Mouse (Mus musculus): ENCODE results near the gene Trpm5.

Gene Trpm5

DNA sequence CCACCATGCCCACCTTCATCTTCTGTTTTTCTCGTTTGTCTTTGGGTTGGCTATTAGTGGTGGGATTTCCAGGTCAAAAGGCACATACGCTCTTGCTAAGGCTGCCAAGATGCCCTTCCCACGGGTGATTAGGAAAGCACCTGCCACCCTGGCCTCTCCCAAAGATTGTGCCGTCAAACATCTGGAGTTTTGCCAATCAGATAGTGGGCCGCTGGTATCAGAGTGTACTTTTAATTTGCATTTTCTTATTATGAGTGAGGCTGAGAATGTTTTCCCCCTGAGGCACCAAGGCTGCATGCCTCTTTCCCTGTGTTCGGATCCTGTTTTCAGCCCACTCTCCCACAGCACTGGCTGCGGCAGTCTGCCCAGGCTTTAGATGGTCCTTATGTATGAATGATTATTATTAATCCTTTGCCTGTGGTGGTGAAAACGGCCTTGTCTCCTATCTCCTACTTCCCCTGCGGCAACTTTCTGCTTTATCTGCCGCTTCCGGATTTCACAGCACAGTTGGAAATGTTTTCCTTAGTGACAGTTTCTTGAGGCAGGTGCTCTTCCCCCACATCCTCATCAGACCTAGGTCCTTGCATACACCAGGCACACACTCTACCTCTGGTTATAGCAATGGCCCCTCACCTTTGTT is 10.9 kb upstream of the Trpm5 start:
- no peak for DNase-seq (ENCODE audit: low read depth)

DNA sequence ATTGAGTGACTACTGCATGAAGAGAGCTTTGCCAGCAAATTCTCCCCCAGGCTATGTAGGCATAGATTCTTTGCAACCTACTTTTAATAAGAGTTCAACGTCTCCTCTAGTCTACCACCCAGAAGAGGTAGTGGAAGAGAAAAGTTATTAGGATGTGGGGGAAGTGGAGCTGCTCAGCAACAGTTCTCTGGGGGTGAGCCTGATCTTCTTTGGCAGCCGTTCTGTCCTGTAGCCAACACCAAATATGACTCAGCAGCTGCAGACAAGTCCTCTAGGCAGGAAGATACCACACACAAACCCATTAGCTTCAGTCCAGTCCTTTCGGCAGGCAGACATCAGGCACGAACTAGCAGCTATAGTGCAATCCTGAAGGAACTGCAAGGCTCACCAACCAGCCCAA is 6.3 kb upstream of the Trpm5 start:
- no peak for DNase-seq (ENCODE audit: low read depth)

DNA sequence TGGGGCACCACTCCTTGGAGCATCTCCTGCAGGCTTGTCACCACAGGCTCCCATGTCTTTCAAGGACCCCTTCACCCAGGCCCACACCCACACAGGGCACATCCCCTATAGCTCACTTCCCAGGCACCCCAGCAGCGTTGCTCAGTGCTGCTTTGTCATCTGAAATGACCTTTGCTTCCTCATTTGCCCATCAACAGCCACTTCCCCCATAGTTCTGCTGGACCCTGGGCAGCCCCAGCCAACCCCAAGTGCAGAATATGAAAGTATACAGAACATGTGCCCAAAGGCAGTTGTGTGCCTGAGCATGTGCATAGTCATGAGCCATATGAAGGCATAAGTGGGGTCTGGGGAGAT is 1.1 kb upstream of the Trpm5 start:
- no peak for DNase-seq (ENCODE audit: low read depth)

DNA sequence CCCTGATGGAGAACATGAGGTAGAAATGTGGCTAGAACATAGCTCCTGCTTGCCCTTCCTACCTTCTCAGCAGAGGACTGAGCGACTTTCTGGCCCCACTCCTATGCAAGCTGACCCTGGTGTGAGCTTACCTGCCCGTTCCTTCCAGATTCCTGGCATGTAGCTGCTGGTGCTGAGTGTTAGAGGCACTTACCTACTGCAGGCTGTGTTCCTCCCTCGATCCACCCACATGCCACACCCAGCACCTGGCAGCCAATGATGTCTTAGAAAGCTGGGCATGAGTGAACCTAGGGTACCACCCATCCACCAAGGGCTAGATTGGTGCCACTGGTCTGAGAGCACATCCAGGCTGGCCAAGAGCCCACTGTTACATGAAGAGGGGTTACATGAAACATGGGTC is 595 bp downstream of the Trpm5 start:
- DNase-seq (ENCODE audit: low read depth): no peak

DNA sequence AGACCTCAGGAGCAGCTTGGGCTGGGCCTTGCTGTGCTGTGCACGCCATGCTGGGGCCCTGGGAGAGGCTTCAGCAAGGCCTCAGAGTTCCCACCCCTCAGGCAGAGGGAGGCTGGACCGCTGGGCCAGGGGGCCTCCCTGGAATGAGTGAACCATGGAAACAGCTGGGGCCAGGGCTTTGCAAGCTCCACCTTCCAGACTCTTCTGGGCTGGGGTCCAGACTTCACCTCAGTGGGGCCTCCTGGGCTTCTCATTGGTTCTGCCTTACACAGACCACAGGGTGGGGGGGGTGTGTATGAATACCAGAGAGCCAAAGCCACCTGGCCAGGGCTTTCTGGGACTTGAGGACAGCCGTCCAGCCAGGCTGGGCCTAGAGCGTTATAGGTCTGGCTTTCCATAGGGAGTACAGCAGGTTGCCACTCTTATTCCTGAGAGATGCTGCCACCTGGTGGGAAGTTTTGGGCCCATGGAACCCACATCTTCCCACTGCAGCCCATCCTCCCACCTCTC is 7.3 kb downstream of the Trpm5 start:
- DNase-seq (ENCODE audit: low read depth): peak; percentile 24

DNA sequence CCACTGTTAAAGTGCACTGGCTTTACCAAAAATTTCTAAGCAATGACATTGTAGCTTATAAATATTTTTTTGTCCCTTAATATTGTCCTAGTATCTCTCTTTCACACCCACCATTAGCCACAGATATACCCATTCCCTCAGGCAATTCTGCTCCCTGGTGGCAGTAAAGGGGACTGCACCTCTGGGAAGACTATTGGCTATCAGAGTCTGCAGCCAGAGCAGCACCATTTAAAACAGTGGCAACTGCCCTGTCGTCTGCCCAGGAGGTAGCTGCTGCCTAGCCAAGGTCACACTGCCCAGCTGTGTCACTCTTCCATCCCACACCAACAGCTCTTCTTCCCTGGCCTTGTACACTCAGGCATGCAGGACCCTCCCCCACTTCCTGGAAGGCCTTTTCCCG is 8.1 kb downstream of the Trpm5 start:
- DNase-seq (ENCODE audit: low read depth): peak; percentile 78

GRCm38 (mm10) chr7:143083708-143084107 is 10.7 kb downstream of the Trpm5 start:
- DNase-seq (ENCODE audit: low read depth): no peak

DNA sequence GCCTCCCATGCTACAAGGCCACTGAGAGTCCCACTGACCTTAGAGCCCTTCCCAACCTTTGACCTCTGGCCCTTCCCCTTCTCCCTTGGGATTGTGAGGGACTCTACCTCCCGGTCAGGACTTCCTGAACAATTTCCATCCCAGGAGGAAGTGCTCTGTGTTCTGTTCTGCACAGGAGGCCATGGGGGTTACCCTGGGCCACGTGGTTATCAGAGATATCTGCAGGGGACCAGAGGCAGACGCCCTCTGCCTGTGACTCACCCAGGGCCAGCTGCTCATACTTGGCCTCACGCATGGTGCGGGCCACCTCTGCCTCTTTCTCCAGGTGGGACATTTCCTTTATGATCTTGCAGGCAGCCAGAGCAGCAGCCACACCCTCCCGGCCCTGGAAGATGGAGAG is 12.4 kb downstream of the Trpm5 start:
- no peak for DNase-seq (ENCODE audit: low read depth)

DNA sequence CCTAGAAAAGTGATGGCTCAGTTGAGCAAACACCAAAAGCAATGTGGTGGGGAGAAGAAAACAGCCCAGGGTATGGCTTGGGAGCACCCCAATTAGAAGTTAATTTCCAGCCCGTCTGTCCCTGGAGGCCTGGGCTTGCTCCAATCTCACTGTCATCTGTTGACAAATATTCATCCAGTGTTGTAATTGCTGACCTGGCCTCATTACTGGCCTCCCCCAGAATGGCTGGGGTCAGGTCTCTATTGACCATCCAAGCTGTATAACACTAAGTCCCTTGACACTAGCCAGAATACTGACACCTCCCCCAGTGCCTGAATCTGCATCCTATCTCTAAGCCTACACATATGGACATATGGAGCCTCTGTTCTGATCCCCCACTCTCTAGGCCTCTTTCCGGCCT is 17.1 kb downstream of the Trpm5 start:
- DNase-seq (ENCODE audit: low read depth): no peak

GRCm38 (mm10) chr7:143075394-143075793 is 19.0 kb downstream of the Trpm5 start:
- DNase-seq (ENCODE audit: low read depth): no peak

DNA sequence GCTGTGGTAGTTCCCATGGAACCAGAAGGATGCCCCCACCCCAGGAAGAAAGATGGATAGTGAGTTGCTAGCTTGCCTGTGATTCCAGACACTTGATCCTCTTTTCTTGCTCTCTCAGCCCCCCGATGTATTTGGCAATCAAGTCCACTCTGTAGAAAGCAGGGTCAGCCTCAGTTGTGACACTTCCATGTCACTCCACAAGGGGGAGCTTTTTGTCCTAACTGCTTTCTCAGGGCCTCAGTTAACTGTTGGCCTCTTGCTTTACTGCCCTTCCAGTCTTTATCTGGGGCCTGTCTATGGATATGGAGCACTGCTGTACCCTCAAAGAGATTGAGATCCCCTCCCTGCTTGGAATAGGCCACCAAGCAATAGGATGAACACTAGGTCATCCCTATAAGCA is 21.4 kb downstream of the Trpm5 start:
- peak; percentile 77 for DNase-seq (ENCODE audit: low read depth)

GRCm38 (mm10) chr7:143072605-143073004 is 21.8 kb downstream of the Trpm5 start:
- no peak for DNase-seq (ENCODE audit: low read depth)

DNA sequence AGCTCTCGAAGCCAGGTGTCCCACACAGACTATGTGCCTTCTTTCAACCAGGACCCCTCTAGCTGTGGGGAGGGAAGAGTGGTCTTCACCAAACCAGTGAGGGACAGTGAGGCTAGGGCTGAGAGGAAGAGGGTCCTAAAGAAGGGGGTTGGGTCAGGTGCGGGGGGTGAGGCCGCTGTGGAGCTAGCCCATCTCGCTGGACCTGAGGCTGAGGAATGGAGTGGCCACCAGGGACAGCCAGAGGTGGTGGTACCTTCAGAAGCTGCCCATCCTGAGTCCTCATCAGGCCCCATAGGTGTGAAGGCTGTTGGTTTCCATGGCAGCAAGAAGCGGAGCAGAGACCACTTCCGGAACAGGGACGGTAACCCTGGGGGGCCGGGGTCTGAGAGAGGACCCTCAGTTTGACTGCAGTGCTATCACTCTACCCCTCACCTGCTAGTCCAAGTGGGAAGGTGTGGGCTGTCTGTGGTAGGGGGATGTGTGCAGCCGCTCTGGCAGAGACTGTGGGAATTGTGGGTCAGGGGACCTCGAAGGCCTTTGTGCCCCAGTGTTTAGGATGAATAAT is 23.9 kb downstream of the Trpm5 start:
- DNase-seq (ENCODE audit: low read depth): no peak

DNA sequence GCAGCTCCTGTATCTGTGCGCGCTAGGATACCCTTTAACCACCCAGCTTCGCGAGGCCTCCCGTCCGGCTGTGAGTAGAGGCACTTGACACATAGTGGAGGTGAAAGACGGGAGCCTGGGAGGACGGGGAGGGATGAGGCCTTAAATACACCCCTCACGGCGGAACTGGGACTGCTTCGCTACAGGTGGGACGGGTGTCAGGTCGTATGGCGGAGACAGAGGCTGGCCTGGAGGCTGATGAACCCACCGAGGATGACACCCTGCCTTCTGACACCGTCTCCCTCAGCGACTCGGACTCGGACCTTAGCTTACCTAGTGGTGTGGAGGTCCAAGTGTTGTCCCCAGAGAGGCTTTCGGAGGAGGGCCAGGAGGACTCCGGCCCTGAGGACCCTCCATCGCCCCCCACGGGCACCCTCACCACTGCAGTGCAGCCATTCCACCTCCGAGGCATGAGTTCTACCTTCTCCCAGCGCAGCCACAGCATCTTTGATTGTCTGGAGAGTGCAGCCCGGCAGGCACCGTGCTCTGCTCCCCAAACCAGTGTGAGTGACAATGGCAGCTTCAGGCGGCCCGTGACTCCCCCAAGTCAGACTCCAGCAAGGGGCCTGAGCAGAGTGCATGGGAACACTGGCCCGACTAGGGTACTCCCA is 24.6 kb downstream of the Trpm5 start:
- no peak for DNase-seq (ENCODE audit: low read depth)

DNA sequence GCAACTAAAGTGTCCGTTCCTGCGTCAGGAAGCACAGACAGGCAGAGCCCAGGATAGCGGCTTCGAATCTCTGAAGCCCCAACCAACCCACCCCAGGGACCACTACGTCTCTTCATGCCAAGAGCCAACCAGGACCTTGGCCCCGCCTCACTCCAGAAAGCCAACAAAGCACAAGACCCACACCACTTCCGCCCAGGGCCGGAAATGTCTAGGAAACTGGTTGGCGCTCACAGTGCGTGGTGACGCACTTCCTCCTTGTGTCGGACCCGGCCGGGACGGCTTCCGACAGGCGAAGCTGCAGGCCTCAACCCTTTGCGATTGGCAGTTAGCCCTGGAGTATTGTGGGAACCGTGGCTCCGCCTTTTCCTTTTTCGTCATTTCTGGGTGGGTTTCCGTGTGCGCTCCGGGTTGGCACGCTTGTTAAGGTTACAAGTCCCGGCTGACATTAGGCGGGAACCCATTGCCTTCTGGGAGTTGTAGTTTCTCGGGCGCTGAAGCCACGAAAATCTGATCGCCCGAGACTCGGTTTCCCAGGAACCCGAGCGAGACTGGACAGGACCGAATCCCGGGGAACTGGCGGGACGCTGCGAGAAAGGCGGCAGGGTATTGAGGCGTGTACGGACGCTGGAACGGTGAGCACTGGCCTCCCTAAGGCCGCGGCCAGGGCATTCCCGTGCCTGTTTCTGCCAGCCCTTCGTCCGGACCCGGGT is 25.4 kb downstream of the Trpm5 start, which contains the start of gene Tssc4:
Gene Tssc4 (plus strand): TSS at position 368 of the 710 bp plus-strand sequence.
- DNase-seq (ENCODE audit: low read depth): peak; percentile 100

DNA sequence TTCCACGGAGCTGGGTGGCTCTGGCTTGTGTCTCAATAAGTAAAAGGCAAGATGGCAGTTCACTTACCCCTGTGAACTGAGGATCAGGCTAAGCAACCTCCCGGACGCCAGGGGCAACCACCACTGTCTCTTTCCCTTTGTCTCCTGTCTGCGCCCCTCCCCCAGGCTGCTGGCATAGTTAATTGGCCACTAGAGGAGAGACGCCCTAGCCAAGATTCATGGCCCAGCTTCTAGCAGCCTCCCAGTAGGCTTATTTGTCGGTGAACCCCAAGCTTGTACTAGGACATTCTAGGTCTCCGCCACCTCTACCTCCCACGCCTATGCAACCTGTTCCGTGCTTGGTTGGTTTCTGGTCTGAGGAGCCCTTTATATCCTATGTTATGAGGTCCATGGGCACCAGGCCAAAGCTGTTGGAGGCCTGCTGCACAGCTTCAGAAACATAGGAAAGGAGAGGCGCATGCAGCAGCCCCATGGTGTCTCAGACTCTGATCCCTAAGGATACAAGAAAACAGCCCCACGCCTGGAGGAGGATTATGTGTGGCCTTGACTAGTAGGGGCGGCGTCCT is 26.0 kb downstream of the Trpm5 start:
- no peak for DNase-seq (ENCODE audit: low read depth)

DNA sequence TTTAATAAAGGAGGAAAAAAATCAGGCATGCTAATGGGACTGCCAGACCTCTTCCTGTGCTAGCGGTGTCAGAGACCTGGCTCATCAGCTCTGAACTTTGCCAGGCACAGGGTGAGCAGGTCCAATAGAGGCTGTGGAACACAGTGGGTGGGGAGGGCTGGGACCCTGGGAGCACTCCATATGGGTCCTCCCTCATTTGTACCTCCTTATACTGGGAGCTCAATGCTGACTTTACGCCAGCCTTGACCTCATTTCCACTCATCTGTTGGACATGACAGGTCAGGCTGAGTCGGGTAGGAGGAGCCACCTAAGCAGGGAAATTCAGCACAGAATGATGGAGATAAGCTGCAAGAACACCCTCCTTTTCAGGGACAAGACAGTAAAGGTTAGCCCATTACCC is 26.5 kb downstream of the Trpm5 start:
- peak; percentile 23 for DNase-seq (ENCODE audit: low read depth)

- no peak for DNase-seq (ENCODE audit: low read depth)
Observed at GRCm38 (mm10) chr7:143067469-143067868, 27.0 kb downstream of the Trpm5 start.

DNA sequence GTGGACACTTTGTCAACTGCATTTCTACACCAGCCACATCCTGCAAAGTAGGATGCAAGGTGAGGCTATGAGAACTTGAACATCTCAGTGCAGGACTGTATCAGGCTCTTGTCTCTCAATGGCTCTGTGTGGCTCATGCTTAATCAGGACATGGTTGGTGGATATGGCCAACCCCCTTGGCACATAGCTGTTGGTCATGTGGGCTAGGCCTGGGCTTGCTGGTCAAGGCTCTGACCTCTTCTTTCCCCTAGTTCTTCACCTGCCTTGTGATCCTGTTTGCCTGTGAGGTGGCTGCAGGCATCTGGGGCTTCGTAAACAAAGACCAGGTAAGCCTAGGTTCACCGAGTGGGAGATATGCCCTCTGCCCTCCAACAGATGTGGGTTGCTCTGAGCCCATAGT is 28.8 kb downstream of the Trpm5 start:
- no peak for DNase-seq (ENCODE audit: low read depth)

GRCm38 (mm10) chr7:143064226-143064625 is 30.2 kb downstream of the Trpm5 start:
- no peak for DNase-seq (ENCODE audit: low read depth)

GRCm38 (mm10) chr7:143062704-143063103 is 31.7 kb downstream of the Trpm5 start:
- DNase-seq (ENCODE audit: low read depth): no peak

- DNase-seq (ENCODE audit: low read depth): no peak
Observed at GRCm38 (mm10) chr7:143059202-143059870, 35.1 kb downstream of the Trpm5 start.

Measured in induced T-regulatory cell, adult 2 months (primary cell).